Mouse (Mus musculus): ENCODE data around the gene Lipc.

GRCm38 (mm10) chr9:70965011-70965410 is 13.0 kb upstream of the Lipc start:
- TF ChIP-seq CTCF (IDR thresholded peaks at IDR 0.05) (no peak), POLR2A (IDR thresholded peaks at IDR 0.05; ENCODE audit: insufficient read depth, low read depth, low read length) (no peak), EP300 (IDR thresholded peaks at IDR 0.05; ENCODE audit: insufficient read depth, low read depth, low read length) (no peak)
